Mouse (Mus musculus) ES-Bruce4 (cell line): ENCODE measurements at regions not wholly inside any gene's neighbourhood (a gene's known extent, or its start where the extent isn't known, plus 50 kb on each side); places are given as distances from the start of the nearest gene placed in this dataset.

Source experiments
- CTCF ChIP-seq: IDR thresholded peaks from one replicate; pipeline ENCODE4 v1.8.1; 2011; ENCODE audit warnings: low read depth, low read length
- EP300 ChIP-seq: IDR thresholded peaks from 2 replicates; pipeline ENCODE4 v1.6.1; 2011; ENCODE audit warnings: low read depth, low read length; ENCODE audit not compliant: insufficient read depth

DNA sequence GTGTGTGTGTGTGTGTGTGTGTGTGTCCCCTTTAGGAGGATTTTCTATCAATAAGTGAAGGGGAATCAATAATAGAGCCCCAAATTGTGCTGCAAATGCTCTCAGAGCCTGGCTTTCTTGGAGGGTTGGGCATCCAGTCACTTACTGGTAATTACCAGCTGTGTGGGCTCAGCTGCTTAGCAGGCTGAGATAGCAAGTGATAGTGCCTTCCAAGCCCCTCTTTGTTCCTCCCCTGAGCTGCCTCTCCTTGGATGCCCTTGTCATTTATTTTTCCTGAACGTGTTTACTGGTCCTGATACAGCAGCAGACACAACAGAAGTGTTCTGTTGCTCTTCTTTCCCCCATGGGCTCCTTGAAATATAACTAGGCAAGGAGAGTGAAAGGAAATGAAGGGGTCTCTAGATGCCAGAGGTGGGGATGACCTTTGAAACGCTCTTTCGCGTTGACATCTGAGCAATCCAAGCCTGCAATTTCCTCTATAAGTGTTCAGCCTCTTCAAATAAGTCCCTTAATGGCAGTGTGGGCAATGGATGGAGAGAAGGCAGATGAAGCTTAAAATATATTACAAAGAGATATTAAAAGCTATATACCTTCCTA lies 133.3 kb upstream of the Tlr4 start:
- TF ChIP-seq EP300 (no peak), CTCF (no peak)
